Comparison of ENCODE assay signal across 12 mouse cellular contexts in the genomic region with DNA sequence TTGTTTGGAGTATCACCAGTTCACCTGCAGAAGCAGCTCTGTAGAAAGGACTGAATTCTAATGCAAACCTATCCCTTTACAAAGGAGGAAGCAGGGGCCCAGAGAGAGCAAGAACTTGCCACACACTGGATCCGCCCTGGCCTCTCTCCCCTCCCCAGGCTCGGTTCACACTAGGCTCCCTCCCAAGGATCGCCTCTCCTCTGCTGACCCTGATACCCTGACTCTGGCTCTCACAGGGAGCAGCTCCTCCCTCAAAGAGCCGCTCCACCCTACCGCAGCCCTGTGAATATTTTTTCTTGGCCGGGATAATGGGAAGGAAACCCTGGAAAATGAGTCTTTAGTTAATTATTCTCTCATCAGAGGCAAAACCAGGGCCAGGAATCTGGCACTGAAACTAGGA. TPM values are rescaled to one million over a fixed set of nuclear protein-coding genes. Genes with fewer than 3 reads are reported as not detected.
DNase-seq lines count a peak whose midpoint lies in the region; ATAC-seq and TF ChIP-seq lines count a peak whose summit lies in the region.
"Had no signal": no experiment of that assay in that cellular context is flagged by ENCODE, and none has a peak within 500 bp of the region (broad histone marks: within the 10 kb centered on the region; RNA-seq: fewer than 3 reads in every experiment).

No protein-coding gene starts in this region.

- no peaks in the 10 kb centered on the region for H3K9me3 ChIP-seq in forebrain, embryonic 14.5 days (replicated peaks; ENCODE audit: control insufficient read depth, low read length)
- H3K9me3 ChIP-seq in forebrain, embryonic 12.5 days = no peaks in the 10 kb centered on the region
- H3K9me3 ChIP-seq in lung, postnatal 0 days (ENCODE audit: low read length) = no peaks in the 10 kb centered on the region
- H3K9me3 ChIP-seq: midbrain, embryonic 10.5 days had no signal

- no peak for TF ChIP-seq EP300 in lung, postnatal 0 days (IDR thresholded peaks at IDR 0.05)

- WGBS in forebrain, embryonic 14.5 days = 6% methylated on average over 6 of the region's 6 CpGs
- WGBS in forebrain, embryonic 12.5 days = 8% methylated on average over 6 of the region's 6 CpGs
- WGBS in lung, postnatal 0 days = 17% methylated on average over 6 of the region's 6 CpGs

- no peaks in the 10 kb centered on the region for H3K36me3 ChIP-seq in forebrain, embryonic 14.5 days (ENCODE audit: control insufficient read depth, insufficient read depth, low read length)
- no peaks in the 10 kb centered on the region for H3K36me3 ChIP-seq in forebrain, embryonic 12.5 days (replicated peaks)
- no peaks in the 10 kb centered on the region for H3K36me3 ChIP-seq in lung, postnatal 0 days (ENCODE audit: insufficient read depth, low read length)
- H3K36me3 ChIP-seq: midbrain, embryonic 10.5 days had no signal

- H3K4me1 ChIP-seq in forebrain, embryonic 14.5 days (ENCODE audit: control insufficient read depth, insufficient read depth, low read length) = peaks cover 9% of the 10 kb centered on the region; the same call in 1 of the 2 replicates
- peaks cover 28% of the 10 kb centered on the region for H3K4me1 ChIP-seq in forebrain, embryonic 12.5 days
- peaks cover 11% of the 10 kb centered on the region for H3K4me1 ChIP-seq in lung, postnatal 0 days (ENCODE audit: insufficient read depth, low read depth, low read length)

- no peak overlapping the region for H3K4me2 ChIP-seq in forebrain, embryonic 14.5 days (ENCODE audit: low read length)
- no peak overlapping the region for H3K4me2 ChIP-seq in forebrain, embryonic 12.5 days
- no peak overlapping the region for H3K4me2 ChIP-seq in lung, postnatal 0 days (replicated peaks; ENCODE audit: low read depth, low read length)

- H3K4me3 ChIP-seq in forebrain, embryonic 14.5 days (ENCODE audit: low read depth, low read length) = no peak overlapping the region
- H3K4me3 ChIP-seq in forebrain, embryonic 12.5 days (replicated peaks) = no peak overlapping the region
- no peak overlapping the region for H3K4me3 ChIP-seq in lung, postnatal 0 days (ENCODE audit: low read depth, low read length)

- H3K27ac ChIP-seq in forebrain, embryonic 14.5 days (ENCODE audit: low read depth, low read length) = no peak overlapping the region
- no peak overlapping the region for H3K27ac ChIP-seq in forebrain, embryonic 12.5 days
- peak overlapping the region; percentile 90 for H3K27ac ChIP-seq in lung, postnatal 0 days (ENCODE audit: low read length)
- H3K27ac ChIP-seq: midbrain, embryonic 10.5 days had no signal

- no peak for DNase-seq in forebrain, embryonic 14.5 days (ENCODE audit: low spot score)
- peak; percentile 51 for DNase-seq in Muller cell, postnatal 12 days (ENCODE audit: inconsistent ontology term)
- peak; percentile 67 for DNase-seq in kidney, adult 18-20 months
- DNase-seq in lung, postnatal 0 days (ENCODE audit: low spot score) = peak; percentile 56
- DNase-seq in left cerebral cortex, postnatal 36 days (ENCODE audit: low spot score in 2 of 2) = no peak
- no peak for DNase-seq in layer of hippocampus, postnatal 36 days

- H3K27me3 ChIP-seq in forebrain, embryonic 14.5 days (replicated peaks; ENCODE audit: control insufficient read depth, insufficient read depth, low read length) = peaks cover 28% of the 10 kb centered on the region
- peaks cover 55% of the 10 kb centered on the region for H3K27me3 ChIP-seq in forebrain, embryonic 12.5 days
- no peaks in the 10 kb centered on the region for H3K27me3 ChIP-seq in lung, postnatal 0 days (replicated peaks; ENCODE audit: insufficient read depth, low read length)

- TF ChIP-seq CTCF in lung, postnatal 0 days (IDR thresholded peaks at IDR 0.05) = no peak

- 0 out of 2 replicates have a peak overlapping the region, but pooled peaks have one; percentile 13 for H3K9ac ChIP-seq in forebrain, embryonic 14.5 days (ENCODE audit: low read length)
- H3K9ac ChIP-seq in forebrain, embryonic 12.5 days = no peak overlapping the region
- H3K9ac ChIP-seq in lung, postnatal 0 days (replicated peaks; ENCODE audit: low read depth) = no peak overlapping the region

- no peak for ATAC-seq in forebrain, embryonic 14.5 days
- ATAC-seq in forebrain, embryonic 12.5 days (ENCODE audit: low FRiP score) = no peak
- no peak for ATAC-seq in lung, postnatal 0 days
- no peak for ATAC-seq in megakaryocyte-erythroid progenitor cell, adult 5-6 weeks (replicated peaks; ENCODE audit: low FRiP score, low TSS enrichment, poor library complexity, severe bottlenecking)

- intact Hi-C loops in left cerebral cortex, postnatal 36 days (cut with DNase I) = no loop called here

RNA-seq across cellular contexts. Expression of gene Card10, which starts 1.5 kb away (rescaled TPM):
- 1.1 and 1.4 TPM in 2 replicates for polyA plus RNA-seq in forebrain, embryonic 14.5 days (2014; fragmentation: Nextera tagmentation; extraction: Ambion mirVana)
- 2.0 and 2.1 TPM in 2 replicates for polyA plus RNA-seq in forebrain, embryonic 12.5 days (2016; fragmentation: Nextera tagmentation; extraction: Ambion mirVana)
- polyA plus RNA-seq in lung, postnatal 0 days (2015; fragmentation: Nextera tagmentation; extraction: Ambion mirVana) = 7.5 and 8.3 TPM in 2 replicates
- 1 to 10 TPM; 3.6 to 4.3 TPM for total RNA-seq in left cerebral cortex, postnatal 36 days (2021)
- total RNA-seq in layer of hippocampus, postnatal 36 days (2021) = 1 to 10 TPM; 5.1 to 5.8 TPM
- total RNA-seq in megakaryocyte-erythroid progenitor cell, adult 5-6 weeks (2014; fragmentation: Nextera tagmentation) = 0.42 TPM in 1 of 2 replicates, not detected in the other
- total RNA-seq in megakaryocyte-erythroid progenitor cell, adult 5-6 weeks (2017) = not detected in 2 replicates

RNA-seq across cellular contexts. Expression of gene Mfng, which starts 31.1 kb away (rescaled TPM):
- polyA plus RNA-seq in forebrain, embryonic 14.5 days (2014; fragmentation: Nextera tagmentation; extraction: Ambion mirVana) = 48.2 and 51.5 TPM in 2 replicates
- polyA plus RNA-seq in forebrain, embryonic 12.5 days (2016; fragmentation: Nextera tagmentation; extraction: Ambion mirVana) = 137 and 147 TPM in 2 replicates
- 47.8 and 52.9 TPM in 2 replicates for polyA plus RNA-seq in lung, postnatal 0 days (2015; fragmentation: Nextera tagmentation; extraction: Ambion mirVana)
- 1 to 10 TPM; 4.9 to 6.0 TPM for total RNA-seq in left cerebral cortex, postnatal 36 days (2021)
- 1 to 10 TPM; 5.4 to 6.2 TPM for total RNA-seq in layer of hippocampus, postnatal 36 days (2021)
- total RNA-seq in megakaryocyte-erythroid progenitor cell, adult 5-6 weeks (2014; fragmentation: Nextera tagmentation) = 15.0 and 21.8 TPM in 2 replicates
- 4.6 and 5.1 TPM in 2 replicates for total RNA-seq in megakaryocyte-erythroid progenitor cell, adult 5-6 weeks (2017)

RNA-seq across cellular contexts. Expression of gene Cdc42ep1, which starts 38.1 kb away (rescaled TPM):
- 5.1 and 8.0 TPM in 2 replicates for polyA plus RNA-seq in forebrain, embryonic 14.5 days (2014; fragmentation: Nextera tagmentation; extraction: Ambion mirVana)
- polyA plus RNA-seq in forebrain, embryonic 12.5 days (2016; fragmentation: Nextera tagmentation; extraction: Ambion mirVana) = 7.7 and 8.4 TPM in 2 replicates
- polyA plus RNA-seq in lung, postnatal 0 days (2015; fragmentation: Nextera tagmentation; extraction: Ambion mirVana) = 107 and 109 TPM in 2 replicates
- 10 to 100 TPM; 14.4 to 16.5 TPM for total RNA-seq in left cerebral cortex, postnatal 36 days (2021)
- 10 to 100 TPM; 12.4 to 13.2 TPM for total RNA-seq in layer of hippocampus, postnatal 36 days (2021)
- total RNA-seq in megakaryocyte-erythroid progenitor cell, adult 5-6 weeks (2014; fragmentation: Nextera tagmentation) = 0.77 TPM in 1 of 2 replicates, not detected in the other
- total RNA-seq in megakaryocyte-erythroid progenitor cell, adult 5-6 weeks (2017) = not detected in 2 replicates
- total RNA-seq: neutrophil, adult 5-6 weeks had no signal

RNA-seq across cellular contexts. Expression of gene Lgals2, which starts 51.0 kb away (rescaled TPM):
- not detected in 2 replicates for polyA plus RNA-seq in forebrain, embryonic 14.5 days (2014; fragmentation: Nextera tagmentation; extraction: Ambion mirVana)
- not detected in 2 replicates for polyA plus RNA-seq in forebrain, embryonic 12.5 days (2016; fragmentation: Nextera tagmentation; extraction: Ambion mirVana)
- 1.6 and 2.4 TPM in 2 replicates for polyA plus RNA-seq in lung, postnatal 0 days (2015; fragmentation: Nextera tagmentation; extraction: Ambion mirVana)
- not detected for total RNA-seq in left cerebral cortex, postnatal 36 days (2021)
- not detected for total RNA-seq in layer of hippocampus, postnatal 36 days (2021)
- not detected in 2 replicates for total RNA-seq in megakaryocyte-erythroid progenitor cell, adult 5-6 weeks (2014; fragmentation: Nextera tagmentation)
- not detected in 2 replicates for total RNA-seq in megakaryocyte-erythroid progenitor cell, adult 5-6 weeks (2017)
- total RNA-seq: left cerebral cortex, postnatal 10 days; neutrophil, adult 5-6 weeks had no signal
- polyA plus RNA-seq: hindbrain, embryonic 11.5 days; midbrain, embryonic 10.5 days had no signal

Comparison
In these comparisons a context has a peak if more than half of its experiments do, and no peak if none do; other contexts are left out.
1. DNase-seq: peak in Muller cell, postnatal 12 days (single experiment), kidney, adult 18-20 months (single experiment) and lung, postnatal 0 days (single experiment); none in forebrain, embryonic 14.5 days (single experiment), left cerebral cortex, postnatal 36 days (0 of 2) and layer of hippocampus, postnatal 36 days (0 of 2).
2. RNA of gene Cdc42ep1, which starts 38.1 kb away (total RNA-seq): 14.4 to 16.5 TPM in left cerebral cortex, postnatal 36 days and 12.4 to 13.2 TPM in layer of hippocampus, postnatal 36 days; 0.77 TPM in megakaryocyte-erythroid progenitor cell, adult 5-6 weeks; every median in the first group is over 4 times any median in the second.